Mouse (Mus musculus): ENCODE data around the gene Laptm5. TPM values are rescaled to one million over a fixed set of nuclear protein-coding genes. Genes with fewer than 3 reads are reported as not detected.

The Laptm5 gene
- polyA plus RNA-seq (2015; fragmentation: Nextera tagmentation; extraction: Ambion mirVana) = 20.1 and 25.9 TPM in 2 replicates

GRCm38 (mm10) chr4:130913077-130913476 is at the start of gene Laptm5:
Gene Laptm5 (plus strand): TSS chr4:130913125.
- H3K27me3 ChIP-seq (replicated peaks) = no peaks in the 10 kb centered on the region
- H3K27ac ChIP-seq (replicated peaks) = no peak within 1 kb of the TSS
- H3K4me2 ChIP-seq = no peak within 1 kb of the TSS
- no peaks in the 10 kb centered on the region for H3K9me3 ChIP-seq
- peak within 1 kb of the TSS; percentile 13; the same call in 1 of the 2 replicates for H3K4me3 ChIP-seq
- 60% methylated on average over 10 of the region's 11 CpGs for WGBS
- peaks cover 38% of the 10 kb centered on the region for H3K4me1 ChIP-seq
- no peak for ATAC-seq (ENCODE audit: extremely low read depth, insufficient number of reproducible peaks, low FRiP score, low TSS enrichment)
- no peaks in the 10 kb centered on the region for H3K36me3 ChIP-seq
- H3K9ac ChIP-seq = no peak within 1 kb of the TSS

DNA sequence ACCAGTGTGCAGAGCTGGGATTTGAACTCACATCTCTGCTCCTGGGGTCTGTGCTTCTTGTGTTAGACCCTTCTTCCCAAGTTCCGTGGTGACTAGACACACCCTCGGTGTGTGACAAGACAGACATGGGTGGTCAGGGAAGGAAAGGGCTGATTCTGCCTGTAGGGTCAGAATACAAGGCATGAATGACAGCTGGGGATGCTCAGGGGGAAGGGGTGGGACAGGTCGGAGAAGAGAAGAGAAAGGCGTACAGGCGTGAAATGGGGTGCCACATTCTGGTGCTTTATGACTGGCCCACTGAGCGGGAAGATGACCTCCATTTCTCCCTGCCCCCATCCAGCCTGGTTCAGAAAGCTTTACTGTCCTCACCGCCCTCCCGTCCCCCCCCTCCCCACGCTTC is 47.5 kb upstream of the Laptm5 start:
- no peak overlapping the region for H3K4me3 ChIP-seq
- ATAC-seq (ENCODE audit: extremely low read depth, insufficient number of reproducible peaks, low FRiP score, low TSS enrichment) = no peak
- no peak overlapping the region for H3K4me2 ChIP-seq
- H3K27me3 ChIP-seq (replicated peaks) = peaks cover 70% of the 10 kb centered on the region
- WGBS = 29% methylated on average over 8 of the region's 9 CpGs
- no peaks in the 10 kb centered on the region for H3K9me3 ChIP-seq
- H3K9ac ChIP-seq = no peak overlapping the region
- H3K4me1 ChIP-seq = peaks cover 26% of the 10 kb centered on the region
- no peaks in the 10 kb centered on the region for H3K36me3 ChIP-seq
- no peak overlapping the region for H3K27ac ChIP-seq (replicated peaks)

DNA sequence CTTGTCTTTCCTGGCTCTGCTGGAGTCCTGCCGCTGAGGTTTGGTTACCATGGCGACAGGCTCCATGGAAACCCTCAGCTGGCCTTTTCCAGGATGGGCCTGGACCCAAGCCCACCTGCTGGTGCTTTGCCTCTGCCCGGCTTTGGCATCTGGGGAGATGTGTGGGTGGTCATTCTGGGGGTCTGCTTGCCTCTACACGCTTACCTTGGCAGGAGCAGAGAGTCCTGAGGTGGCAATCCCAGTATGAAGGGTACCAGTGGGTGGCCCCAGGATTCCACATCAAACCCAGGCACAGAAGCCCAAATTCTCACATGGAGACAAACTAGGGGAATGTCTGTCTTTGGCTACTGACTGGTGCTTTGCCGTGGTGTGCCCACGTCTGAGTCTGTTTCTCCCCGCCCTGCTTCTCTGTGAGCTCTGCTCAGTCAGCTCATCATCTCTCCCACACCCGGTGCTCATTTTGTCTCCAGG is 47.0 kb upstream of the Laptm5 start:
- H3K9me3 ChIP-seq = no peaks in the 10 kb centered on the region
- H3K27ac ChIP-seq (replicated peaks) = no peak overlapping the region
- ATAC-seq (ENCODE audit: extremely low read depth, insufficient number of reproducible peaks, low FRiP score, low TSS enrichment) = no peak
- H3K4me2 ChIP-seq = no peak overlapping the region
- no peak overlapping the region for H3K4me3 ChIP-seq
- peaks cover 66% of the 10 kb centered on the region for H3K27me3 ChIP-seq (replicated peaks)
- 35% methylated on average over 8 of the region's 8 CpGs for WGBS
- H3K4me1 ChIP-seq = peaks cover 24% of the 10 kb centered on the region
- no peaks in the 10 kb centered on the region for H3K36me3 ChIP-seq
- H3K9ac ChIP-seq = no peak overlapping the region

DNA sequence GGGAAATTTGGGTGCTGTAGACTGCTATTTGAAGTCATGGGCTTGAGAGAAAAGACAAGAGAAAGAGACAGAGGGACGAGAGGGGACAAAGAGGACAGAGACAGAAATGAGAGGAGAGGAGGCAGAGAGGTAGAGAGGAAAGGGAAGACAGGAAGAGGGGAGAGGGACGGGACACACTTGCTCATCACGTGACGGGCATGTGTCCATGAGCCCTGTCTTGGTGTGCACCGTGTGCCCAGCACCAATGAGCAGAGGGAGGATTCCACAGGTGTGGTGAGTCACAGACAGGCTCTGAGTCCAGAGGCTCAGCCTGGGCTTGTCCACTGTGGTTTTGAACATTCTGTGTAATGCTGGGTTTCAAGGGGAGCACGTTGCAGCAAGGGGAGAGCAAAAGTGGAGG is 45.0 kb upstream of the Laptm5 start:
- Histone ChIP-seq H3K9ac (no peak overlapping the region), H3K4me2 (no peak overlapping the region), H3K9me3 (no peaks in the 10 kb centered on the region), H3K4me3 (no peak overlapping the region), H3K36me3 (no peaks in the 10 kb centered on the region), H3K4me1 (peaks cover 4% of the 10 kb centered on the region), H3K27me3 (replicated peaks) (peaks cover 53% of the 10 kb centered on the region), H3K27ac (replicated peaks) (no peak overlapping the region)
- ATAC-seq (ENCODE audit: extremely low read depth, insufficient number of reproducible peaks, low FRiP score, low TSS enrichment) = no peak
- WGBS = 60% methylated on average over 6 of the region's 6 CpGs

DNA sequence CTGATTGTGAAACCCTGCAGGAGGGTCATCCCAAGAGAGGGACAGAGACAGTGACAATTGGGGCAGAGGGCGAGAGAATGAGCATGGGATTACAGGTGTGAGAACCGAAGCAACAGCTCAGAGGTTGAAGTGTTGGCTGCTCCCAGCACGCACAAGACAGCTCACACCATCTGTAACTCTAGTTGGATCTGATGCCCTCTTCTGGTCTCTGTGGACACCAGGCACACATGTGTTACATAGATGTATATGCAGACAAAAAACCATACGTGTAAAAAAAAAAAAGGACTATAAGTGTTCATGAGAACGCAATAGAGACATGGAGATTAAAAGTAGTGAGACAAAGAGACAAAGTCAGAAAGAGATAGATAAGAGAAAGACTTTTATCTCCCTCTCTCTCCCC is 44.1 kb upstream of the Laptm5 start:
- WGBS = 47% methylated on average over 5 of the region's 5 CpGs
- Histone ChIP-seq H3K27ac (replicated peaks) (no peak overlapping the region), H3K36me3 (no peaks in the 10 kb centered on the region), H3K4me1 (0 out of 2 replicates have a peak, but pooled peaks cover 3% of the 10 kb centered on the region), H3K9me3 (no peaks in the 10 kb centered on the region), H3K4me2 (no peak overlapping the region), H3K4me3 (no peak overlapping the region), H3K27me3 (replicated peaks) (peaks cover 53% of the 10 kb centered on the region), H3K9ac (no peak overlapping the region)
- ATAC-seq (ENCODE audit: extremely low read depth, insufficient number of reproducible peaks, low FRiP score, low TSS enrichment) = no peak

DNA sequence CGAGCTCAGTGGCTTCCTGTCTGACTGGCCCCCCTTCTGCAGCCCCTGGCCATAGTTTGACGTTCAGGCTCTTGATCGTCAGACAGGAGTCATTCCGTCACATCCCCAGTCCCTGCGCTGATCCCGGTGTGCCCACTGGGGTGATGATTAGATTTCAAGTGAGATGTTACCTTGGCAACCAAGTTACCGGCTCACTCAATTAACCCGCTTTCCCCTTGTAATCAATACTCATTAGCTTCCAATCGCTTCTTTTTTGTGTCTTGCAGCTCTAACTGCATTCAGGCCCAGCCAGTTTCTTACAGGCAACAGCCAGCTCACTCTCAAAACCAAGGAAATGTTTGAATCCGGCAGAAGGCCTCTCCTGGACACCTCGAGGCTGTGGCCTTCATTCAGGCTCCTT is 40.5 kb upstream of the Laptm5 start:
- no peak for ATAC-seq (ENCODE audit: extremely low read depth, insufficient number of reproducible peaks, low FRiP score, low TSS enrichment)
- no peak overlapping the region for H3K9ac ChIP-seq
- no peak overlapping the region for H3K4me2 ChIP-seq
- no peak overlapping the region for H3K27ac ChIP-seq (replicated peaks)
- peaks cover 19% of the 10 kb centered on the region for H3K4me1 ChIP-seq
- 50% methylated on average over 11 of the region's 11 CpGs for WGBS
- H3K4me3 ChIP-seq = no peak overlapping the region
- no peaks in the 10 kb centered on the region for H3K36me3 ChIP-seq
- H3K27me3 ChIP-seq (replicated peaks) = peaks cover 43% of the 10 kb centered on the region
- H3K9me3 ChIP-seq = no peaks in the 10 kb centered on the region

GRCm38 (mm10) chr4:130873440-130873839 is 39.5 kb upstream of the Laptm5 start:
- H3K4me1 ChIP-seq = peaks cover 22% of the 10 kb centered on the region
- no peaks in the 10 kb centered on the region for H3K9me3 ChIP-seq
- no peak overlapping the region for H3K27ac ChIP-seq (replicated peaks)
- H3K9ac ChIP-seq = no peak overlapping the region
- no peak overlapping the region for H3K4me2 ChIP-seq
- WGBS = 71% methylated on average over 5 of the region's 5 CpGs
- H3K36me3 ChIP-seq = no peaks in the 10 kb centered on the region
- H3K27me3 ChIP-seq (replicated peaks) = peaks cover 34% of the 10 kb centered on the region
- H3K4me3 ChIP-seq = no peak overlapping the region
- no peak for ATAC-seq (ENCODE audit: extremely low read depth, insufficient number of reproducible peaks, low FRiP score, low TSS enrichment)

DNA sequence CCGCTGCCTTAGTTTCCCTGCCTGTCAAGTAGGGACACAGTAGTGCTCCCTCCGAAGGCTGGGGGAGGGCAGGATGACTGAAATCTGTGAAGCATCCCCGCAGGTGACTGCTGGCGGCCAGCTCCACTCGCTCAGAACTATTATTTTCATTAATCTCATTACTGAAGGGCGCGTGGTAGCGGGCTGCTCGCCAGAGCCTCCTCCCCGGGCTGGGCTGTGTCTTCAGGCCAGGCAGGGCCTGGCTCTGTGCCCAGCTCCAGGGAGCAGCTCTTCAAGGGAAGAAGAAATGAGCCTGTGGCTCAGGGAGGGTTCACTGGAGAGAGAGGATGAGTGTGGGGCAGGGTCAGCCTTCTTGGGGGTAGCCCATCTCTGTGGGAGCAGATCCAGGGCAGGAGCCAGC is 38.3 kb upstream of the Laptm5 start:
- peak; percentile 66; the same call in 1 of the 2 replicates for ATAC-seq (ENCODE audit: extremely low read depth, insufficient number of reproducible peaks, low FRiP score, low TSS enrichment)
- Histone ChIP-seq H3K9me3 (no peaks in the 10 kb centered on the region), H3K4me1 (peaks cover 31% of the 10 kb centered on the region), H3K9ac (peak overlapping the region; percentile 52), H3K36me3 (no peaks in the 10 kb centered on the region), H3K27ac (replicated peaks) (no peak overlapping the region), H3K27me3 (replicated peaks) (peaks cover 28% of the 10 kb centered on the region), H3K4me2 (peak overlapping the region; percentile 54), H3K4me3 (no peak overlapping the region)
- 18% methylated on average over 10 of the region's 10 CpGs for WGBS

- peaks cover 31% of the 10 kb centered on the region for H3K4me1 ChIP-seq
- WGBS = 52% methylated on average over 14 of the region's 14 CpGs
- no peak overlapping the region for H3K4me3 ChIP-seq
- H3K9ac ChIP-seq = no peak overlapping the region
- no peak overlapping the region for H3K4me2 ChIP-seq
- H3K27me3 ChIP-seq (replicated peaks) = peaks cover 32% of the 10 kb centered on the region
- no peak overlapping the region for H3K27ac ChIP-seq (replicated peaks)
- no peaks in the 10 kb centered on the region for H3K36me3 ChIP-seq
- no peak for ATAC-seq (ENCODE audit: extremely low read depth, insufficient number of reproducible peaks, low FRiP score, low TSS enrichment)
- H3K9me3 ChIP-seq = no peaks in the 10 kb centered on the region
These were observed 36.8 kb upstream of the Laptm5 start for GRCm38 (mm10) chr4:130876016-130876726.

DNA sequence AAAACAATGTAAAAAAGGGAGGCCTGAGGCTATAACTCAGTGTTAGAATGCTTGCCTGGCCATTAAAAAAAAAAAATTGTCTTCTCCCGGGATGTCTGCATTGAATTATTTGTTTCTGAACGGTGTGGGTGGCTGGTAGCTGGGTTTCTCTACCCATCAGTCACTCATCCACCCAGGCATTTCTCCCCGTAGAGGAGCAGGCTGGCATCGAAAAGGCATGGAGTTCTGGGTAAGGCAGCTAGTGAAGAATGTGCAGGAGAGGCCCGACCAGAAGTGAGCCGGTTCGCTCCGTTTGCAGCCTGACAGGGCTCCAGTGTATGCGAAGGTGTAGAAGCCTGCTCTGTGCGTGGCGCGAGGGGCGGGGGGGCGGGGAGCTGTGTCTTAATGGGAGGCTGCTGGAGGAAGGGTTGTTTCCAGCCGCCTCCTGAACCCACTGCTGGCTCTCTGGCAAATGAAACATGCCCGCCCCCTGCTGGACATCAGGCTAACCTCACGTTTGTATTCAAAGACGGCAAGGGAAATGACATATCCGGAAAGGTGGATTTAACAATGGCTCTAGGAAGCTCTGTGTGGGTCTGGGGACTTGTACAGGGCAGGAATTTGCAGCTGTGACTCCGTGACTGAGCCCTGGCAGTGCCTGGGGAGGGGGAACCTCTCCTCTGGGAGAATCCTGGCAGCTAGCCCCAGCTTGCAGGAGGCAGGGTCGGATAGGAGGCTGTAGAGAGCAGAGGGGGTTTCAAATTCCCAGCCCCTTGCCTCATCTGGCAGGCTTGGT is 34.5 kb upstream of the Laptm5 start:
- Histone ChIP-seq H3K4me1 (peaks cover 40% of the 10 kb centered on the region), H3K9me3 (no peaks in the 10 kb centered on the region), H3K9ac (peak overlapping the region; percentile 73), H3K4me2 (peak overlapping the region; percentile 66), H3K4me3 (peak overlapping the region; percentile 30), H3K27me3 (replicated peaks) (peaks cover 31% of the 10 kb centered on the region), H3K36me3 (no peaks in the 10 kb centered on the region), H3K27ac (replicated peaks) (peak overlapping the region; percentile 67)
- ATAC-seq (ENCODE audit: extremely low read depth, insufficient number of reproducible peaks, low FRiP score, low TSS enrichment) = no peak
- WGBS = 7% methylated on average over 21 of the region's 21 CpGs

GRCm38 (mm10) chr4:130879048-130879384 is 33.9 kb upstream of the Laptm5 start:
- peak overlapping the region; percentile 67 for H3K27ac ChIP-seq (replicated peaks)
- H3K36me3 ChIP-seq = no peaks in the 10 kb centered on the region
- 50% methylated on average over 1 of the region's 1 CpGs for WGBS
- peaks cover 45% of the 10 kb centered on the region for H3K4me1 ChIP-seq
- peaks cover 27% of the 10 kb centered on the region for H3K27me3 ChIP-seq (replicated peaks)
- H3K9me3 ChIP-seq = no peaks in the 10 kb centered on the region
- H3K9ac ChIP-seq = peak overlapping the region; percentile 73
- no peak for ATAC-seq (ENCODE audit: extremely low read depth, insufficient number of reproducible peaks, low FRiP score, low TSS enrichment)
- no peak overlapping the region for H3K4me3 ChIP-seq
- peak overlapping the region; percentile 66 for H3K4me2 ChIP-seq

Data from heart, embryonic 13.5 days (tissue).